Mouse (Mus musculus): Measurements from ENCODE around the gene AU021092. TPM values are rescaled to one million over a fixed set of nuclear protein-coding genes. Genes with fewer than 3 reads are reported as not detected.

AU021092 gene
- polyA plus RNA-seq, 1 experiment from 2014 or later: 2.5 TPM

DNA sequence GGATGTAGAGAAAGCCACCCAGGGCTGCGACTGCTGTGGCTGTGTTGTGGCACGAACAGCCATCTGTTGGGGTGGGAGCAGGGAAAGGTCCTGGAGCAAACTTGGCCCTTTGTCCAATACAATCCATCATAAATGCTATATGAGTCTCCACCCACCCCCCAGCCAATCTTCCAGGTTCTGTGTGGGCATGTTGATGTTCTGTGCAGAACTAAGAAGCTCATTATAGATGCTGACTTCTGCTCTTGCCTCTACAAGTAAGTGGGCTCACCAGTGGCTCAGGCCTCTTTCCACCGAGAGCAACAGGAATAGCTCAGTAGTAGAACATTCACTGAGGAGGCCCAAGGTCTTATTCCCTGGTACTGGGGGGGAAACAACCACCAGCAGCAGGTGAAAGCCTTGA, 9.9 kb downstream of the AU021092 start:
- no peaks in the 10 kb centered on the region for H3K9me3 ChIP-seq (replicated peaks)

DNA sequence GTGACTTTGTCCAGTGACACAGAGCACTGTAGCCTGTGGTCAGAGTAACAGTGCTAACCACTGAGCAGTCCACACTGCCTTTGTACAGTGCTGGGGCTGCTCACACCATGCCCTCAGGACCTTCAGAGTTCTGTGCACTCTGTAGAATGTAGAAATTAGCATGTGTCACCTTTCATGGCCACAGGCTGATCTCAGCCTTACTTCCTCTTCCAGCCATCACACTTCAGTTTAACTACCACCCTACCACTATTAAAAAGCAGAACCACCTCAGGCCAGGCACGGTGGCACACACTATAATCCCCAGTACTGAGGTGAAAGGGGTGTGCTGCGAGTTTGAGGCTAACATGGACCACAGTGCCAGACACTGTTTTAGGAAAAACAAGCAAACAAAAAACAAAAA, 11.7 kb downstream of the AU021092 start:
- WGBS: 67% methylated on average over 2 of the region's 2 CpGs
- 0 out of 2 replicates have a peak, but pooled peaks cover 2% of the 10 kb centered on the region for H3K27me3 ChIP-seq (replicated peaks)
- no peak for ATAC-seq (ENCODE audit: insufficient number of reproducible peaks, low FRiP score)
- no peak overlapping the region for H3K4me2 ChIP-seq
- H3K9ac ChIP-seq: no peak overlapping the region
- H3K4me1 ChIP-seq (replicated peaks): no peaks in the 10 kb centered on the region
- H3K4me3 ChIP-seq: no peak overlapping the region
- H3K36me3 ChIP-seq: no peaks in the 10 kb centered on the region
- no peak overlapping the region for H3K27ac ChIP-seq (ENCODE audit: poor library complexity, severe bottlenecking)
- H3K9me3 ChIP-seq (replicated peaks): no peaks in the 10 kb centered on the region

More for the DNA sequence above, 9.9 kb downstream of the AU021092 start:
- no peak overlapping the region for H3K9ac ChIP-seq
- no peak overlapping the region for H3K4me3 ChIP-seq
- H3K4me1 ChIP-seq (replicated peaks): peaks cover 8% of the 10 kb centered on the region
- WGBS: 76% methylated on average over 3 of the region's 3 CpGs
- no peaks in the 10 kb centered on the region for H3K36me3 ChIP-seq
- H3K4me2 ChIP-seq: no peak overlapping the region
- peaks cover 3% of the 10 kb centered on the region; the same call in 1 of the 2 replicates for H3K27me3 ChIP-seq (replicated peaks)
- ATAC-seq (ENCODE audit: insufficient number of reproducible peaks, low FRiP score): no peak
- H3K27ac ChIP-seq (ENCODE audit: poor library complexity, severe bottlenecking): no peak overlapping the region

DNA sequence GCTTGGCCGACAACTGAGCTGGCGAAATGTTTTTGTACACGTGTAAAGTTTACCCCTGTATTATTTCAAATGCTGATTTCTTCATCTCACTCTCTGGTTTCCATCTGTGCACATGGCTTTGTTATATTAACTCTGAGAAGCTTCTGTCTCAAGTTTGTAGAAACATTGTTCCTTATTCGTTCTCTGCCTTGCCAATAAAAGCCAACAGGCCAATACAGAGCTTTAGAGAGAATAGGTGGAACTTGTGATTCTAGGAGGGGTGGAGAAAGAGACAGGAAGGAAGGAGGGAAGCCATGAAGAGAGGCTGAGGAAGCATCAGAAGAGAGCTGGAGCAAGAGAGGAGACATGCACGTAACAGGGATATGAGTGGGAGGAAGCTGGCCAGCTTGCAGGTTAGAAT, 16.0 kb downstream of the AU021092 start:
- Histone ChIP-seq H3K9me3 (replicated peaks) (no peaks in the 10 kb centered on the region), H3K4me2 (no peak overlapping the region), H3K4me1 (replicated peaks) (peaks cover 11% of the 10 kb centered on the region; the same call in 1 of the 2 replicates), H3K9ac (no peak overlapping the region), H3K27ac (ENCODE audit: poor library complexity, severe bottlenecking) (no peak overlapping the region), H3K36me3 (0 out of 2 replicates have a peak, but pooled peaks cover 2% of the 10 kb centered on the region), H3K27me3 (replicated peaks) (no peaks in the 10 kb centered on the region), H3K4me3 (no peak overlapping the region)
- 55% methylated on average over 5 of the region's 5 CpGs for WGBS
- ATAC-seq (ENCODE audit: insufficient number of reproducible peaks, low FRiP score): no peak

DNA sequence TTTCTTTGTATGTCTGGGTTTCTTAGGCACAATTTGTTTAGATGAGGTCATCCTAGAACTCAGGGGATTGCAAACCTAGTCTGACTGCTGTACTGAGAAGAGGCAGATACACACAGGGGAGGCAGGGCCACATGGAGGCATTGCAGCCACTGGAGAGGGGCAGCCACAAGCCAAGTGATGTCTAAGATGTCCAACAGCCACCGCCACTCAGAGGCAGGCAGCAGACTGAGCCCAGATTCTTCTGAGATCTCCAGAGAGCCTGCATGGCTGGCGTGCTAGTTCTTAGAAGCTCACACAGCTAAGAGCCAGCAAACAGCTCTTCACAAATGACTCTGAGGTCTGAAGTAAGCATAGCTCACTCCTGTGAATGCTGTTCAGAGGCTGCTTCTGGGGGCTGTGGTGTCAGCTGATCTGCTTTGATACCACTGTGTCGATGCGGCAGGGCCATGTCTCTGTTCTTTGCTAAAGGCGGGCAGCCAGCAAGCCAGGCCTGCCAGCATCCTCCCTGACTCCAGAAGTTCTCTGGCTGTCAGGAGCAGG, 16.6 kb downstream of the AU021092 start:
- H3K4me1 ChIP-seq (replicated peaks): peaks cover 11% of the 10 kb centered on the region; the same call in 1 of the 2 replicates
- H3K9me3 ChIP-seq (replicated peaks): no peaks in the 10 kb centered on the region
- H3K9ac ChIP-seq: no peak overlapping the region
- H3K27me3 ChIP-seq (replicated peaks): no peaks in the 10 kb centered on the region
- H3K27ac ChIP-seq (ENCODE audit: poor library complexity, severe bottlenecking): no peak overlapping the region
- H3K36me3 ChIP-seq: 0 out of 2 replicates have a peak, but pooled peaks cover 3% of the 10 kb centered on the region
- 58% methylated on average over 5 of the region's 5 CpGs for WGBS
- no peak overlapping the region for H3K4me3 ChIP-seq
- ATAC-seq (ENCODE audit: insufficient number of reproducible peaks, low FRiP score): no peak
- H3K4me2 ChIP-seq: no peak overlapping the region

DNA sequence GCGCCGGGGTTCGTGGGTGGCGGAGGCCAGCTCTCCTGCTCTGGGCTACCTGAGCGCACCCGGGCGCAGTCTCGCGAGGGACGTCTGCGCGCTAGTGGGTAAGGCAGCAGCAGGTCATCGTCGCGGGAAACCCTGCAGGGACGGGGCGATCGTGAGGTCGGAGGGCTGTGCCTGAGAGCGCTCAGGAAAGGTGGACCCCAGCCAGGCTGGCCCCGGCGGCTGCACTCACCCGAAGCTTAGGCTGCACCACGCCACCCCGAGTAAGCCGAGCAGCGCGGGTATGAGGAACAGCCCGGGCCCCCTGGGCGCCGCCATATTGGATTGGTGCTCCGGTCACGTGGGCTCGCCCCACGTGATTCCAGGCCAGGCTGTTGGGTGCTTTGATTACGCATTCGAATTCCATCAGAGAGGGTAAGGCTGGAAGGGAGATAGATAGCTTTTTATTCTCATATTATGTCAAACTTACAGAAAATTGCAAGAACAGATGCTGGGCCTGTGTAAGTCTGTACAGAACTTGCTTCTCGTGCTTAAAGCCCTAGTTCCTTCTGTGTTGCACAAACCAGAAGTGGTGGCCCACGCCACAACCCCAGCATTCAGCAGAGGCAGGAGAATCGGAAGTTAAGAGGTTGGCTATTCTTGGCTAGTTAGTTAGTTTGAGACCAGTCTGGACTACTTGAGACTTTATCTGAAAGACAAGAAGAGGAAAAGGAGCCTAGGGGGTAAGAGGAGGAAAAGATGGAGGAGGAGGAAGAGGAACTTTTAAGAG, 18.2 kb downstream of the AU021092 start, which contains the start of gene Nagpa:
Gene Nagpa, minus strand, starts transcription at position 345 of the 766 bp plus-strand sequence.
- H3K9ac ChIP-seq: peak within 1 kb of the TSS; percentile 72
- H3K27ac ChIP-seq (ENCODE audit: poor library complexity, severe bottlenecking): no peak within 1 kb of the TSS
- no peaks in the 10 kb centered on the region for H3K9me3 ChIP-seq (replicated peaks)
- 3% methylated on average over 40 of the region's 40 CpGs for WGBS
- peak; percentile 84 for ATAC-seq (ENCODE audit: insufficient number of reproducible peaks, low FRiP score)
- H3K4me1 ChIP-seq (replicated peaks): peaks cover 11% of the 10 kb centered on the region; the same call in 1 of the 2 replicates
- H3K36me3 ChIP-seq: peaks cover 19% of the 10 kb centered on the region
- H3K4me3 ChIP-seq: peak within 1 kb of the TSS; percentile 71
- no peaks in the 10 kb centered on the region for H3K27me3 ChIP-seq (replicated peaks)
- peak within 1 kb of the TSS; percentile 98 for H3K4me2 ChIP-seq

DNA sequence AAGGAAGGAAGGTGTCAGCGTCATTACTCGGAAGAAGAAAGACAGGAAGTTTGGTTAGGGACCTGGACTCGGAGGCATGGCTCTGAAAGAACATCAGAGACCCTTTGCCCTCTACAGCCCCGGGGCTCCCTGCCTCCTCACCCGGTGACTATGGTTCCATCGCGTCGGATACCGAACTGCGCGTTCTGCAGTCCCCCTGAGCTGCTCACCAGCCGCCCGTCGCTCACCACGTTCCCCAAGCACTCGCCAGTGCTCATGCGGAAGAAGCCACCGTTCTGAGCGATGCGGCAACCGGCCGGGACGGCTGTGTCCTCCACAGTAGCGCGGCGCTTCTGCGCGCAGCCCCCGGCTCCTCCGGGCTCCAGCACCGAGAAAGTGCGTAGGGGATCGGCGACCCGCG, 18.9 kb downstream of the AU021092 start:
- H3K4me1 ChIP-seq (replicated peaks): peaks cover 11% of the 10 kb centered on the region; the same call in 1 of the 2 replicates
- peak overlapping the region; percentile 72 for H3K9ac ChIP-seq
- WGBS: under 1% methylated on average over 36 of the region's 36 CpGs
- ATAC-seq (ENCODE audit: insufficient number of reproducible peaks, low FRiP score): peak; percentile 26
- peak overlapping the region; percentile 71 for H3K4me3 ChIP-seq
- no peak overlapping the region for H3K27ac ChIP-seq (ENCODE audit: poor library complexity, severe bottlenecking)
- peaks cover 25% of the 10 kb centered on the region for H3K36me3 ChIP-seq
- H3K27me3 ChIP-seq (replicated peaks): no peaks in the 10 kb centered on the region
- H3K4me2 ChIP-seq: peak overlapping the region; percentile 98
- no peaks in the 10 kb centered on the region for H3K9me3 ChIP-seq (replicated peaks)

DNA sequence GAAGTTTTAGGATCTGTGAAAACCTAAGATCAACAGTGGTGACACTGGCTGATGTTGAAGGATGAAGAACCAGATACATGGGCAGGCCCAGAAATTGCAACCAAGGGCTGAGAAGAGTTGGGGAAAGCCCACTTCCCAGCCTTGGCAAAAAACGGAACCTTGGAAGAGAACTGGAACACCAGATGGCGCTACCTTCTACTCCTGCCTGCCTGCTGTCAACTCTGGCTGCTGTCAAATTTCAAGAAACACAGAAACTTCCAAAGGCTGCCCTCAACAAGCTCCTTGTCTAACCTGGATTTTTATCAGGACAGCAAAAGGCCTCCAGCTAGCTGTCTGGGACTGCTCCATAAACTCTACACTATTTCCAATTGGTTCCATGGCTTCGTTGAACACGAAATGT, 19.4 kb downstream of the AU021092 start:
- peaks cover 11% of the 10 kb centered on the region; the same call in 1 of the 2 replicates for H3K4me1 ChIP-seq (replicated peaks)
- peaks cover 27% of the 10 kb centered on the region for H3K36me3 ChIP-seq
- H3K9me3 ChIP-seq (replicated peaks): no peaks in the 10 kb centered on the region
- WGBS: 10% methylated on average over 4 of the region's 4 CpGs
- H3K27ac ChIP-seq (ENCODE audit: poor library complexity, severe bottlenecking): no peak overlapping the region
- H3K9ac ChIP-seq: no peak overlapping the region; the same call in 1 of the 2 replicates
- ATAC-seq (ENCODE audit: insufficient number of reproducible peaks, low FRiP score): no peak
- peak overlapping the region; percentile 98 for H3K4me2 ChIP-seq
- H3K4me3 ChIP-seq: peak overlapping the region; percentile 71
- no peaks in the 10 kb centered on the region for H3K27me3 ChIP-seq (replicated peaks)

DNA sequence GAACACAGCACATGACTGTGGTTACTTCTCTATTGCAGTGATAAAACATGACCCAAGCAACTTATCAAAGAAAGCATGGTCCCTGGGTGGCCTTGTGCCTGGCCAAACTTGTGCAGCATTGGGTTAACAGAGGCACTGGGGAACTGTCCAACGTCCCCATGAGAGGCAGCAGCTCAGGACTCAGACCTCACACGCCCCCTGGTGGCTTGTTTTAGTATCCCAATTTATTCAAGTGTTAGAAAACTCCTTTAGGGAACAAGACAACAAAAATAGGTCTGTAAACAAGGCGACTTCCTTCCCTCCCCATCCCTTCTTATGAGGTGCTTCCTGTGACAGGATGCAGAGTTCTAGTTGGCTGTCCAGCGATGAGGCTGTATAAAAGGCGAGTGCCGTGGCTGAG, 27.0 kb downstream of the AU021092 start:
- H3K27me3 ChIP-seq (replicated peaks): no peaks in the 10 kb centered on the region
- H3K4me3 ChIP-seq: no peak overlapping the region
- H3K27ac ChIP-seq (ENCODE audit: poor library complexity, severe bottlenecking): no peak overlapping the region
- H3K9me3 ChIP-seq (replicated peaks): no peaks in the 10 kb centered on the region
- no peak for ATAC-seq (ENCODE audit: insufficient number of reproducible peaks, low FRiP score)
- peak overlapping the region; percentile 14; the same call in 1 of the 2 replicates for H3K9ac ChIP-seq
- 20% methylated on average over 6 of the region's 6 CpGs for WGBS
- H3K4me2 ChIP-seq: no peak overlapping the region
- no peaks in the 10 kb centered on the region for H3K4me1 ChIP-seq (replicated peaks)
- peaks cover 30% of the 10 kb centered on the region for H3K36me3 ChIP-seq

DNA sequence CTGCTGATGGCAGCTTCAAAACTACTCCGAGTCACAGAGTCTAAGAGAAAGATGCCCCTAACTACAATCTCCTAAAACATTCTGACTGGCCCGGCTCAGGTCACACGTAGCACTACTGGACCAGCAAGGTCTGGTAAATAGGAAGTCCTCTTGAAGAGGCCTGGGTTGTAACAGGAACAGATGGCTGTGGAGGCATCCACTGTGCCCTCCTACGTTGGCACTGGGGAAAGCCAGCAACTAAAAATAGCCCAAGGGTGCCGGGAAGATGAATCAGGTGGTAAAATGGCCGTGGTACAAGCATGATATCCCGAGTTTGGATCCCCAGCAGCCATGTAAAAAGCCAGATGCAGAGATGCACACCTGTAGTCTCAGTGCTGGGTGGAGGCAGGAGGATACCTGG, 35.9 kb downstream of the AU021092 start:
- Histone ChIP-seq H3K4me2 (no peak overlapping the region), H3K4me3 (no peak overlapping the region), H3K27ac (ENCODE audit: poor library complexity, severe bottlenecking) (no peak overlapping the region), H3K36me3 (no peaks in the 10 kb centered on the region), H3K4me1 (replicated peaks) (peaks cover 9% of the 10 kb centered on the region), H3K9ac (no peak overlapping the region), H3K9me3 (replicated peaks) (no peaks in the 10 kb centered on the region), H3K27me3 (replicated peaks) (peaks cover 31% of the 10 kb centered on the region; the same call in 1 of the 2 replicates)
- 47% methylated on average over 7 of the region's 7 CpGs for WGBS
- no peak for ATAC-seq (ENCODE audit: insufficient number of reproducible peaks, low FRiP score)

DNA sequence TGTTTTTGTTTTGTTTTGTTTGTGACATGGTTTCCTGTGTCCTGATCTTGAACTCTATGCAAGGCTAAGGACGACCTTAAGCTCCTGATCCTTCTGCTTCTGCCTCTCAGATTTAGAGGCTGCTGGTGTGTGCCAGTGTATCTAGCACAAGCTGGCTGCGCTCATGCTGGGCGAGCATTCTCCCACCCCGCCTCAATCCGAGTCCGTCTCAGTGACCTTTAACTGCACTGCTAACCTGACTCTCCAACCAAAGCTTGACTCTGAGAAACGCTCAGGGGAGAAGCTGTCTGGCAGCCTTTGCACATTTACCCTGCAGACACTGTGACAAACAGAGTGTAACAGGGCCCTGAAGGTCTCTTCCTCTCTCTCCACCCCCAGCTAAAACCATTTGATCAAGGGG, 36.4 kb downstream of the AU021092 start:
- no peak for ATAC-seq (ENCODE audit: insufficient number of reproducible peaks, low FRiP score)
- Histone ChIP-seq H3K36me3 (no peaks in the 10 kb centered on the region), H3K27ac (ENCODE audit: poor library complexity, severe bottlenecking) (no peak overlapping the region), H3K9ac (no peak overlapping the region), H3K27me3 (replicated peaks) (peaks cover 34% of the 10 kb centered on the region), H3K4me1 (replicated peaks) (peaks cover 9% of the 10 kb centered on the region), H3K9me3 (replicated peaks) (no peaks in the 10 kb centered on the region), H3K4me2 (no peak overlapping the region), H3K4me3 (no peak overlapping the region)
- 66% methylated on average over 7 of the region's 7 CpGs for WGBS

DNA sequence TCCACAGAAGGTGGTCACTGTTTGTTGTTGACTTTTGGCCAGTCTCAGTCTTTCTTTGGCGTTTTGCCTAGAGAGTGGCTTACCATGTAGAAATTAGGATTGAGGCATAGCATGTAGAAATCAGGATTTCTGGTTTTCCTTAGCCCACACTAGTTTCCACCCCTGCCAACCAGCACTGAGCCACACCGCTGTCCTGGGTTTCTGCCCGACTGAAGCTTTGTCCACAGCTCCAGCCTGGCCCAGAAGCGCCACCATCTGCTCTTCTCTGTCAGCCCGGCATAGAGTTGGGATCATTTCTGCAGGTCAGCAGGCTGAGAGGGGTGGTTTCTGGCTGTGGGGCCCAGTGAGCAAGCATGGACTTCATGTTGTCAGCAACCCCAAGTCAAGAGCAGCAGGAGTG, 37.1 kb downstream of the AU021092 start:
- Histone ChIP-seq H3K9ac (no peak overlapping the region), H3K36me3 (no peaks in the 10 kb centered on the region), H3K4me1 (replicated peaks) (peaks cover 9% of the 10 kb centered on the region), H3K4me3 (no peak overlapping the region), H3K27ac (ENCODE audit: poor library complexity, severe bottlenecking) (no peak overlapping the region), H3K4me2 (no peak overlapping the region), H3K27me3 (replicated peaks) (peaks cover 36% of the 10 kb centered on the region), H3K9me3 (replicated peaks) (no peaks in the 10 kb centered on the region)
- 83% methylated on average over 5 of the region's 5 CpGs for WGBS
- ATAC-seq (ENCODE audit: insufficient number of reproducible peaks, low FRiP score): no peak

Measured in heart, embryonic 12.5 days (tissue).